Mouse (Mus musculus): ENCODE measurements at regions not wholly inside any gene's neighbourhood (a gene's known extent, or its start where the extent isn't known, plus 50 kb on each side); places are given as distances from the start of the nearest gene placed in this dataset.

DNA sequence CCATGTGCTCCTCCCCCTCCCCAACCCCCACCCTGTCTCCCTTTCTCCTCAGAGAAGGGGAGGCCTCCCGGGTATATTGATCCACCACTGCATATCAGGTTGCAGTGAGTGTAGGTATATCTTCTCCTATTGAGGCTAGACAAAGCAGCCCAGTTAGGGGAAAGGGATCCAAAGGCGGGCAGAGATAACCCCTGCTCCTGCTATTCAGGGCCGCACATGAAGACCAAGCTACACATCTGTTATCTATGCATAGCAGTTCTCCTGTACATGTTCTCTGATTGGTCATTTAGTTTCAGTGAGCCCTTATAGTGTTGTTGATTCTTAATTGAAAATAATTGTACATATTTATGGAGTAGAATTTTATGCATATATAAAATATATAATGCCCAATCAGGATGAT, 143.7 kb downstream of the Drd1 start:
- DNase-seq (ENCODE audit: low spot score) = no peak
- 52% methylated on average over 3 of the region's 3 CpGs for WGBS

DNA sequence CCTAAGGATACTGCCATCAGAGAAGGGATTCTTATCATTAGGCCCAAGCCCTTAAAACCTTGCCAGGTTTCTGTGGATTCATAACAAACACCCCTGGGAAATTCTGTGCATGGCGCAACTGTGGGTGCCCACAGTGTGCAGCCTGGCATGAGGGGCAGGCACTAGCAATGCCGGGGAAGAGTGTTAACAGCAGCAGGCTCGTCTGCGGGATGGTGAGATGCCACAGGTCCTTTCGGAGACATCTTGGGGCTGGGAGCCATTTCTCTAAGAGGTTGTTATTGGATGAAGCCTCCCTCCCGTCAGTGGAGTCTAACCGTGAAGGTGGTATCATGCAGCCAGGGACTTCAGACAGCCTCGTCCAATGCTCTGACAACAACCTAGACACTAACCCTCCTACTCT, 144.2 kb downstream of the Drd1 start:
- peaks cover 20% of the 10 kb centered on the region; the same call in 1 of the 2 replicates for H3K4me1 ChIP-seq (ENCODE audit: control insufficient read depth, insufficient read depth)
- H3K9me3 ChIP-seq (replicated peaks; ENCODE audit: control insufficient read depth, low read length) = no peaks in the 10 kb centered on the region
- TF ChIP-seq EP300 (IDR thresholded peaks at IDR 0.05; ENCODE audit: low read depth) (no peak), CTCF (IDR thresholded peaks at IDR 0.05; ENCODE audit: low read depth) (no peak)
- H3K36me3 ChIP-seq (replicated peaks; ENCODE audit: control insufficient read depth, insufficient read depth, low read length) = no peaks in the 10 kb centered on the region
- no peak overlapping the region for H3K27ac ChIP-seq (ENCODE audit: low read depth)
- no peak overlapping the region for H3K4me2 ChIP-seq (ENCODE audit: low read depth, low read length)
- no peaks in the 10 kb centered on the region for H3K27me3 ChIP-seq (ENCODE audit: control insufficient read depth, insufficient read depth, low read length)
- H3K9ac ChIP-seq (replicated peaks; ENCODE audit: low read depth, low read length) = no peak overlapping the region
- WGBS = 77% methylated on average over 8 of the region's 8 CpGs
- no peak overlapping the region for H3K4me3 ChIP-seq (ENCODE audit: low read depth, low read length)
- DNase-seq (ENCODE audit: low spot score) (no peak), ATAC-seq (ENCODE audit: insufficient read depth, low read depth) (no peak)

More for the DNA sequence above, 143.7 kb downstream of the Drd1 start:
- Histone ChIP-seq H3K4me1 (ENCODE audit: control insufficient read depth, insufficient read depth) (peaks cover 20% of the 10 kb centered on the region; the same call in 1 of the 2 replicates), H3K27ac (ENCODE audit: low read depth) (no peak overlapping the region), H3K4me2 (ENCODE audit: low read depth, low read length) (no peak overlapping the region), H3K4me3 (ENCODE audit: low read depth, low read length) (no peak overlapping the region), H3K36me3 (replicated peaks; ENCODE audit: control insufficient read depth, insufficient read depth, low read length) (no peaks in the 10 kb centered on the region), H3K9me3 (replicated peaks; ENCODE audit: control insufficient read depth, low read length) (no peaks in the 10 kb centered on the region), H3K9ac (replicated peaks; ENCODE audit: low read depth, low read length) (no peak overlapping the region), H3K27me3 (ENCODE audit: control insufficient read depth, insufficient read depth, low read length) (no peaks in the 10 kb centered on the region)
- ATAC-seq (ENCODE audit: insufficient read depth, low read depth) = no peak
- TF ChIP-seq CTCF (IDR thresholded peaks at IDR 0.05; ENCODE audit: low read depth) (no peak), EP300 (IDR thresholded peaks at IDR 0.05; ENCODE audit: low read depth) (no peak)

DNA sequence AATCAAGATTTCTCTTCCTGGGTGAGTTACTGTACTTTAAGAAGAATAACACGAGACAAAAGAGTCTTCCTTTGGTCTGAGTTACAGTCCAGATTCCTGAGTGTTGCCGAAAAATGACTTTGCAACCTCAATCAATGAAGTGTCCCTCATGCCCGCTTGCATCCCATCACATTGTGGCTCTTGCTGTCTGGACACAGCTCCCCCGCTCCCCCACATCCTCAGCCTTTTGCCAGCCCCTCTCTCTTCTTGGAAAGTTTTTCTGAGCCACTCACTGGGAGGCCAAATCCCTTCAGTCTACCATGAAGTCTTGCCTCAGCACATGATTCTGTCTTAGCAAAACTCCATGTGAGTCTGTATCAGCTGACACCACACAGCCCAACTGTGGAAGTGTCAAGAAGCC, 145.3 kb downstream of the Drd1 start:
- Histone ChIP-seq H3K9ac (replicated peaks; ENCODE audit: low read depth, low read length) (no peak overlapping the region), H3K4me2 (ENCODE audit: low read depth, low read length) (no peak overlapping the region), H3K4me1 (ENCODE audit: control insufficient read depth, insufficient read depth) (peaks cover 19% of the 10 kb centered on the region; the same call in 1 of the 2 replicates), H3K4me3 (ENCODE audit: low read depth, low read length) (no peak overlapping the region), H3K27ac (ENCODE audit: low read depth) (no peak overlapping the region), H3K9me3 (replicated peaks; ENCODE audit: control insufficient read depth, low read length) (no peaks in the 10 kb centered on the region), H3K27me3 (ENCODE audit: control insufficient read depth, insufficient read depth, low read length) (no peaks in the 10 kb centered on the region), H3K36me3 (replicated peaks; ENCODE audit: control insufficient read depth, insufficient read depth, low read length) (no peaks in the 10 kb centered on the region)
- ATAC-seq (ENCODE audit: insufficient read depth, low read depth) (no peak), DNase-seq (ENCODE audit: low spot score) (no peak)
- WGBS = 88% methylated on average over 4 of the region's 4 CpGs
- TF ChIP-seq EP300 (IDR thresholded peaks at IDR 0.05; ENCODE audit: low read depth) = no peak
- TF ChIP-seq CTCF (IDR thresholded peaks at IDR 0.05; ENCODE audit: low read depth) = no peak

DNA sequence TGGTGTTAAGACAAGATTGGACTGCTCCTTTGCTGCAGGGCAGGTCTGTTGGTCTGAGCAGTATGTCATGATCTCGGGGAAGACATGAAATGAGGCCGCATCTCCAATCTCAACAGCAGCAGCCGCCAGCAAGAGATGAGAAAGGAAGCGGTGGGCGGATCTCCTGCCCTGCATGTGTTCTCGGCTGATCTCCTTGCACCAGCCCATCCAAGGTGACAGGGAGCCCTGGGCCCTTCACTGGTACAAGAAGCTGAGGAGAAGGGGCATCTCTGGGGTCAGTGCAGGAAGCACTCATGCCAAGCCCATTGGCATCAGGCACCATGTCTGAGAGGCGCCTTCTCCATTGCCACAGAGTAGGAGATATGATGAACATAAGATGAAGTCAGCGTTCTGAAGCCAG, 151.0 kb downstream of the Drd1 start:
- Histone ChIP-seq H3K36me3 (replicated peaks; ENCODE audit: control insufficient read depth, insufficient read depth, low read length) (no peaks in the 10 kb centered on the region), H3K27ac (ENCODE audit: low read depth) (no peak overlapping the region), H3K4me2 (ENCODE audit: low read depth, low read length) (no peak overlapping the region), H3K9ac (replicated peaks; ENCODE audit: low read depth, low read length) (no peak overlapping the region), H3K27me3 (ENCODE audit: control insufficient read depth, insufficient read depth, low read length) (no peaks in the 10 kb centered on the region), H3K4me1 (ENCODE audit: control insufficient read depth, insufficient read depth) (peaks cover 19% of the 10 kb centered on the region), H3K4me3 (ENCODE audit: low read depth, low read length) (no peak overlapping the region), H3K9me3 (replicated peaks; ENCODE audit: control insufficient read depth, low read length) (no peaks in the 10 kb centered on the region)
- WGBS = 82% methylated on average over 8 of the region's 8 CpGs
- no peak for ATAC-seq (ENCODE audit: insufficient read depth, low read depth)
- TF ChIP-seq EP300 (IDR thresholded peaks at IDR 0.05; ENCODE audit: low read depth) (no peak), CTCF (IDR thresholded peaks at IDR 0.05; ENCODE audit: low read depth) (no peak)
- no peak for DNase-seq (ENCODE audit: low spot score)

DNA sequence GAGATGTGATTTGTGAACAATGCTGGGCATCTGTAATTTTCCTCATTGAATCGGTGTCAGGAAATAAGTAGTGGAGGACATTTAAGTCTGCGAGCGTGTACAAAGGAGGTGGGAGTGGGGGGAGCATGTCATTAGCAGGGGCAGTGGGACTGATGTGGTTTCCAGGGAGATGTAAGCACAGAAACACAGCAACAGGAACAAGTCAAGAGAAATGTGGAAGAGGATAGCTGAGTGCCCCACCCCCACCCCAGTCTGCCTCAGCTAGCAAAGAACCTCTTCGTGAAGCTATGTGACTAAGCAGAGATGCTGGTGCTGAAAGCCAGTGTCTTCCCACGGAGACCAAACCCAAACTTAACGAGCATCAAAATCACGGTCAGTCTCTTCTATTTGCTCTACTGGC, 151.9 kb downstream of the Drd1 start:
- Histone ChIP-seq H3K27ac (ENCODE audit: low read depth) (no peak overlapping the region), H3K9me3 (replicated peaks; ENCODE audit: control insufficient read depth, low read length) (no peaks in the 10 kb centered on the region), H3K36me3 (replicated peaks; ENCODE audit: control insufficient read depth, insufficient read depth, low read length) (no peaks in the 10 kb centered on the region), H3K4me1 (ENCODE audit: control insufficient read depth, insufficient read depth) (peaks cover 19% of the 10 kb centered on the region), H3K27me3 (ENCODE audit: control insufficient read depth, insufficient read depth, low read length) (no peaks in the 10 kb centered on the region), H3K9ac (replicated peaks; ENCODE audit: low read depth, low read length) (no peak overlapping the region), H3K4me3 (ENCODE audit: low read depth, low read length) (no peak overlapping the region), H3K4me2 (ENCODE audit: low read depth, low read length) (no peak overlapping the region)
- ATAC-seq (ENCODE audit: insufficient read depth, low read depth) (no peak), DNase-seq (ENCODE audit: low spot score) (no peak)
- 44% methylated on average over 7 of the region's 7 CpGs for WGBS
- TF ChIP-seq EP300 (IDR thresholded peaks at IDR 0.05; ENCODE audit: low read depth) = no peak
- TF ChIP-seq CTCF (IDR thresholded peaks at IDR 0.05; ENCODE audit: low read depth) = no peak

DNA sequence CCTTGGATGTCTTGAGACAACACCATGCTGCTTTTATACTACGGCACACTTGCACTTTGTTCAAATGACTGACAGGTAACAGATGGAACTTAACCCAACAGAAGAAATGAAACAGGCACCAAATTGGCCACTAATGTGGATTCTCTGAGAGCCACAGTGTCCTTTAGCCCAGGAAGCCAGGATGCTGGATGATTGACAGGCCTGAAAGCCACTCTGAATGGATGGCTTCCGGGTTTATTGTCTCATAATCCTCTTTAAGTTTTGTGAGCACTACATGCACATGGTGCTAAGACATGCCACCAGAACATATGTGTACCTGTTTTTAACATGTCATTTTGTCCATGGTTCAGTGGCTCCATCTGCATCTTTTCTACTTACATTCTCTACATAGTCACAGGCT, 152.7 kb downstream of the Drd1 start:
- Histone ChIP-seq H3K27ac (ENCODE audit: low read depth) (no peak overlapping the region), H3K4me2 (ENCODE audit: low read depth, low read length) (no peak overlapping the region), H3K4me1 (ENCODE audit: control insufficient read depth, insufficient read depth) (peaks cover 19% of the 10 kb centered on the region), H3K4me3 (ENCODE audit: low read depth, low read length) (no peak overlapping the region), H3K27me3 (ENCODE audit: control insufficient read depth, insufficient read depth, low read length) (no peaks in the 10 kb centered on the region), H3K9ac (replicated peaks; ENCODE audit: low read depth, low read length) (no peak overlapping the region), H3K36me3 (replicated peaks; ENCODE audit: control insufficient read depth, insufficient read depth, low read length) (no peaks in the 10 kb centered on the region), H3K9me3 (replicated peaks; ENCODE audit: control insufficient read depth, low read length) (no peaks in the 10 kb centered on the region)
- ATAC-seq (ENCODE audit: insufficient read depth, low read depth) (no peak), DNase-seq (ENCODE audit: low spot score) (no peak)
- WGBS = 96% methylated on average over 2 of the region's 2 CpGs
- no peak for TF ChIP-seq CTCF (IDR thresholded peaks at IDR 0.05; ENCODE audit: low read depth)
- no peak for TF ChIP-seq EP300 (IDR thresholded peaks at IDR 0.05; ENCODE audit: low read depth)
